Mouse (Mus musculus) midbrain, embryonic 12.5 days (tissue): ENCODE results near the gene Zc3h18. TPM values are rescaled to one million over a fixed set of nuclear protein-coding genes. Genes with fewer than 3 reads are reported as not detected.

Source experiments
- ATAC-seq: fragments of 200-750 bp; cut with Nextera tagmentation; 2 replicates; pipeline ENCODE4 v1.8.0; 2017; ENCODE audit warnings: low read depth, moderate TSS enrichment, moderate library complexity; ENCODE audit not compliant: low FRiP score
- H3K27ac ChIP-seq: fragments of 300-500 bp; sonication (generic); replicated peaks from 2 replicates; pipeline ENCODE4 v1.5.1; 2016; ENCODE audit warnings: mild to moderate bottlenecking
- H3K27me3 ChIP-seq: fragments of 300-500 bp; sonication (generic); 2 replicates; pipeline ENCODE4 v1.6.1; 2016; ENCODE audit warnings: mild to moderate bottlenecking
- H3K36me3 ChIP-seq: fragments of 300-500 bp; sonication (generic); 2 replicates; pipeline ENCODE4 v1.6.1; 2016
- H3K4me1 ChIP-seq: fragments of 300-500 bp; sonication (generic); 2 replicates; pipeline ENCODE4 v1.6.1; 2016
- H3K4me2 ChIP-seq: fragments of 300-500 bp; sonication (generic); replicated peaks from 2 replicates; pipeline ENCODE4 v1.6.1; 2016; ENCODE audit warnings: mild to moderate bottlenecking, moderate library complexity
- H3K4me3 ChIP-seq: fragments of 300-500 bp; sonication (generic); 2 replicates; pipeline ENCODE4 v1.5.1; 2016; ENCODE audit warnings: mild to moderate bottlenecking
- H3K9ac ChIP-seq: fragments of 300-500 bp; sonication (generic); replicated peaks from 2 replicates; pipeline ENCODE4 v1.6.1; 2016; ENCODE audit warnings: mild to moderate bottlenecking, moderate library complexity
- H3K9me3 ChIP-seq: fragments of 300-500 bp; sonication (generic); 2 replicates; pipeline ENCODE4 v1.6.1; 2016; ENCODE audit warnings: mild to moderate bottlenecking
- WGBS: fragments of 180-500 bp; shearing (Covaris S2); methylation state at CpG from one replicate; pipeline ENCODE4 v1.1.7; 2016; 5-methylcytosine and 5-hydroxymethylcytosine counted together
- polyA plus RNA-seq: library from polyadenylated mRNA; unstranded; fragments of >200 nt; fragmentation: Nextera tagmentation; extraction: Ambion mirVana; gene quantifications from 2 replicates; pipeline ENCODE4 v1.2.1, GENCODE M21; 2016

Zc3h18 gene
- polyA plus RNA-seq, 1 experiment from 2014 or later: 68.3 TPM

DNA sequence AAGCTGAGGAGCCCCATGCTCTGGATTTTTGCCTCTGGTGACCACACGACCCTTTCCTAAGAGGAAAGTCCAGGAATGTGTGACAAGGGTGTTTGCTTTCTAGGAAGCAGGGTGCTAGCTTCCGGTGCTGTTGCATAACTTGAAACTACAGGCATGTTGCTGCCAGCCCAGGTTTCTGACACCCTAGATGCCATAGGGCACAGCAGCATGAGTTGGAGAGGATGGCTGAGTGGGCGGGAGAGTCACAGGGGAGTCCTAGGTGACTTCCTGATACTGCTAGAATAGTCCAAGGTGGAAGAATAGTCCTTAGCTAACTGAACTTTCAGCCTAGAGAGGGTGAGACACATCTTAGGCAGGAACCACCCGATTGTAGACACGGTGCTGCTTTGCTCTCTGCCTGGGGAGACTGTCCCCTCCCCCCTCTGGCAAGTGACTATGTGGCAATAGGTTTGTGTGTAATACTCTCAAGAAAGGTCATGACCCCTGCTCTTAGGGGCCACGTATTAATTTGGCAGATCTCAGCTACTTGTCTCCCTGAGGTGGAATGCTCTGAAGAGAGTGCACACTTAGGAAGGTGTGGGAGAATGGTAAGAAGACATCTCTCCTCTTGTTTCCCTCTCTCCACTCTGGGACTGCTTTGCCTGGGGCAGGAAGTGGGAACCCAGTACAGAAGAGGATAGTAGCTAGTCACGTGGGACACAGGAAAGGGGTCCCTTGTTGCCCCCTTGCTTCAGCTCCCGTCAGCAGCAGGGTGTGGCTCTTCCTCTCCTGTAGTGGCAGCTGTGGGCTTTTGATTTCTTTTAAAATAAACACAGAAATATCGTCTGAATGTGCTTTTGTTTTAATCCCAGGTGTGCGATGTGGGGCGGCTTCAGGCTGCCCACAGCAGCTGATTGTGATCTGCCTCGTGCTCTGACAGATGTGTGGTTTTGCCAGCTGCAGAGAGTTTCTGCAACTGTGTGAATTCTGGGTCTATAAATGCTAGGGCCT lies 87.5 kb downstream of the Zc3h18 start:
- no peak overlapping the region for H3K27ac ChIP-seq
- H3K9ac ChIP-seq: no peak overlapping the region
- peaks cover 34% of the 10 kb centered on the region for H3K36me3 ChIP-seq
- H3K4me1 ChIP-seq: peaks cover 11% of the 10 kb centered on the region
- 69% methylated on average over 12 of the region's 12 CpGs for WGBS
- no peak for ATAC-seq
- H3K9me3 ChIP-seq: no peaks in the 10 kb centered on the region
- H3K4me2 ChIP-seq: no peak overlapping the region
- H3K4me3 ChIP-seq: no peak overlapping the region
- peaks cover 43% of the 10 kb centered on the region for H3K27me3 ChIP-seq

DNA sequence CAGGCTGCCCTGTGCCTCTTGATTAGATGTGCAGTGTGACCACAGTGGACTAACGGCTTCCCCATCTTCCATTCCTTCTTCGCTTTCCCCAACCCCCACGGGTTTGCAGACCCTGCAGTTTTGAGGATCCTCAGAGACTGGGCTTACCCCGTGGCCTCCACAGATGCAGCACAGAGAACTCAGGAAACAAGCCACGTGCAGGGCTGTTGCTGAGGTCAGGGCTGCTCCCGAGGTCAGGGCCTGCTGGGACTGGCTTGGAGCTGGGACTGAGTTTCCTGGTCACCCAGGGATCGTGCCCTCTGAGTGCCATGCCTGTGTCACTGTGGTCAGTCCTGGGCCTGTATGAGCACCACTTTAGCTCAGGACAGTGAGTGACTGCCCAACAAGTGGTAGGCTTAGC lies 88.6 kb downstream of the Zc3h18 start:
- peaks cover 10% of the 10 kb centered on the region for H3K4me1 ChIP-seq
- no peak overlapping the region for H3K4me2 ChIP-seq
- H3K9ac ChIP-seq: no peak overlapping the region
- H3K9me3 ChIP-seq: no peaks in the 10 kb centered on the region
- peaks cover 44% of the 10 kb centered on the region for H3K36me3 ChIP-seq
- peaks cover 33% of the 10 kb centered on the region for H3K27me3 ChIP-seq
- no peak overlapping the region for H3K27ac ChIP-seq
- no peak overlapping the region for H3K4me3 ChIP-seq
- no peak for ATAC-seq
- whole genome bisulfite sequencing: 73% methylated on average over 7 of the region's 7 CpGs

Other genes with a start within 250 kb of the Zc3h18 start
- 3.0 TPM in 2 replicates for gene Zfpm1, start 94.5 kb upstream of the Zc3h18 start, polyA plus RNA-seq
- not detected in 2 replicates for gene Trhr2, start 15.9 kb upstream of the Zc3h18 start, polyA plus RNA-seq
- not detected in 2 replicates for gene Il17c, start 45.4 kb downstream of the Zc3h18 start, polyA plus RNA-seq
- gene Cyba, start 56.3 kb downstream of the Zc3h18 start, polyA plus RNA-seq: 58.2 and 63.7 TPM in 2 replicates
- 45.8 and 47.4 TPM in 2 replicates for gene Mvd, start 66.8 kb downstream of the Zc3h18 start, polyA plus RNA-seq
- gene Snai3, start 84.1 kb downstream of the Zc3h18 start, polyA plus RNA-seq: not detected in 2 replicates
- 36.7 and 37.7 TPM in 2 replicates for gene Rnf166, start 99.5 kb downstream of the Zc3h18 start, polyA plus RNA-seq
- gene Ctu2, start 99.5 kb downstream of the Zc3h18 start, polyA plus RNA-seq: 65.1 and 66.8 TPM in 2 replicates
- 5.0 and 8.0 TPM in 2 replicates for gene Piezo1, start 174.7 kb downstream of the Zc3h18 start, polyA plus RNA-seq
- gene Cdt1, start 191.4 kb downstream of the Zc3h18 start, polyA plus RNA-seq: 30.0 and 34.7 TPM in 2 replicates
- gene Aprt, start 200.3 kb downstream of the Zc3h18 start, polyA plus RNA-seq: 157 and 160 TPM in 2 replicates
- 4.9 and 5.7 TPM in 2 replicates for gene Galns, start 234.9 kb downstream of the Zc3h18 start, polyA plus RNA-seq
- gene Trappc2l, start 235.0 kb downstream of the Zc3h18 start, polyA plus RNA-seq: 50.4 and 57.5 TPM in 2 replicates
- gene Pabpn1l, start 246.1 kb downstream of the Zc3h18 start, polyA plus RNA-seq: not detected in 2 replicates